Mouse (Mus musculus) heart, adult 2 months (tissue): ENCODE data around the gene Crybb1. TPM values are rescaled to one million over a fixed set of nuclear protein-coding genes. Genes with fewer than 3 reads are reported as not detected.

Source experiments
- DNase-seq, 2 experiments: peaks; one replicate each; pipeline ENCODE4 v3.0.0; 2021
- H3K27ac ChIP-seq: fragments of 200-600 bp; 2 replicates; pipeline ENCODE4 v1.8.1; 2022
- H3K27me3 ChIP-seq: fragments of 200-500 bp; 2 replicates; pipeline ENCODE4 v1.6.1; 2012; ENCODE audit warnings: mild to moderate bottlenecking, low read length, inconsistent platforms, mixed read lengths; ENCODE audit not compliant: control insufficient read depth, insufficient read depth
- H3K36me3 ChIP-seq: fragments of 200-500 bp; 2 replicates; pipeline ENCODE4 v1.6.1; 2012; ENCODE audit warnings: low read length, inconsistent platforms; ENCODE audit not compliant: control insufficient read depth, insufficient read depth
- H3K4me1 ChIP-seq: fragments of 200-500 bp; 2 replicates; pipeline ENCODE4 v1.6.1; 2011; ENCODE audit warnings: low read length; ENCODE audit not compliant: control insufficient read depth, insufficient read depth
- H3K4me3 ChIP-seq: fragments of 200-600 bp; 2 replicates; pipeline ENCODE4 v1.8.1; 2022
- H3K79me2 ChIP-seq: fragments of 200-500 bp; replicated peaks from 2 replicates; pipeline ENCODE4 v1.6.1; 2012; ENCODE audit warnings: mild to moderate bottlenecking, inconsistent platforms, low read length, moderate library complexity, mixed read lengths; ENCODE audit not compliant: control insufficient read depth, insufficient read depth
- H3K9ac ChIP-seq: fragments of 200-500 bp; 2 replicates; pipeline ENCODE4 v1.6.1; 2012; ENCODE audit warnings: low read depth, mild to moderate bottlenecking, control low read depth, inconsistent platforms, low read length, mixed read lengths
- CTCF ChIP-seq: fragments of 200-600 bp; IDR thresholded peaks from 2 replicates; pipeline ENCODE4 v1.8.1; 2022; ENCODE audit warnings: antibody characterized with exemption, mild to moderate bottlenecking, moderate library complexity
- EP300 ChIP-seq: fragments of 200-500 bp; IDR thresholded peaks from 2 replicates; pipeline ENCODE4 v1.6.1; 2011; ENCODE audit warnings: low read depth, low read length, control low read depth; ENCODE audit not compliant: insufficient read depth
- POLR2A ChIP-seq: fragments of 200-500 bp; IDR thresholded peaks from 2 replicates; pipeline ENCODE4 v1.6.1; 2011; ENCODE audit warnings: mild to moderate bottlenecking, low read depth, low read length, control low read depth; ENCODE audit not compliant: insufficient read depth
- WGBS: fragments of 180-500 bp; shearing (Covaris S2); methylation state at CpG from one replicate; pipeline ENCODE4 v1.1.7; 2018; 5-methylcytosine and 5-hydroxymethylcytosine counted together
- intact Hi-C: fragments of 180-260 bp; cut with DNase I; formaldehyde crosslinking; loops from one replicate; pipeline ENCODE4 v1.15.1; 2025
- polyA plus RNA-seq: library from polyadenylated mRNA; depleted of rRNA; stranded (reverse); fragments of >200 nt; gene quantifications from 2 replicates; pipeline ENCODE4 v1.2.3, GENCODE M21; 2012
- total RNA-seq, 2 experiments: library from RNA; stranded (reverse); gene quantifications; 2 replicates each; pipeline ENCODE4 v1.2.3; 2021

The Crybb1 gene
- total and polyA plus RNA-seq, 3 experiments = 1.5 to 3.3 (median 2.3) TPM

DNA sequence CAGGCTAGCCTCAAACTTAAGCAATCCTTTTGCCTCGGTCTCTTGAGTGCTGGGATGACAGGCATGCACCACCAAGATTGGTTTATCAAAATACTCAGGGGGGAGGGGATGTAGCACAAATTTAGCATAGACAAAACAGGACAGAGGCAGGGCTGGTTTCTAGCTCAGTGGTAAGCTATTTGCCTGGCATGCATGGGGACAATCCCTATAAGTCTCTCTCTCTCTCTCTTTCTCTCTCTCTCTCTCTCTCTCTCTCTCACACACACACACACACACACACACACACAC, 11.4 kb upstream of the Crybb1 start:
- no peaks in the 10 kb centered on the region for H3K27me3 ChIP-seq
- no peaks in the 10 kb centered on the region for H3K36me3 ChIP-seq
- H3K4me1 ChIP-seq = no peaks in the 10 kb centered on the region
- H3K79me2 ChIP-seq = no peaks in the 10 kb centered on the region
- no peak overlapping the region for H3K9ac ChIP-seq
- no peak for TF ChIP-seq EP300
- TF ChIP-seq POLR2A = no peak
- no peak for TF ChIP-seq CTCF
- WGBS = 42% methylated on average over 1 of the region's 1 CpGs
- H3K27ac ChIP-seq = no peak overlapping the region
- H3K4me3 ChIP-seq = no peak overlapping the region
- DNase-seq = no peak
- intact Hi-C loops = no loop called here

- Histone ChIP-seq H3K4me1 (peaks cover 6% of the 10 kb centered on the region; the same call in 1 of the 2 replicates), H3K27me3 (no peaks in the 10 kb centered on the region), H3K9ac (no peak overlapping the region), H3K27ac (no peak overlapping the region), H3K36me3 (no peaks in the 10 kb centered on the region), H3K79me2 (no peaks in the 10 kb centered on the region), H3K4me3 (no peak overlapping the region)
- no peak for DNase-seq
- 65% methylated on average over 8 of the region's 8 CpGs for WGBS
- intact Hi-C loops = no loop called here
- no peak for TF ChIP-seq CTCF
- no peak for TF ChIP-seq POLR2A
Measured at GRCm38 (mm10) chr5:112244890-112245615, 10.6 kb upstream of the Crybb1 start.

DNA sequence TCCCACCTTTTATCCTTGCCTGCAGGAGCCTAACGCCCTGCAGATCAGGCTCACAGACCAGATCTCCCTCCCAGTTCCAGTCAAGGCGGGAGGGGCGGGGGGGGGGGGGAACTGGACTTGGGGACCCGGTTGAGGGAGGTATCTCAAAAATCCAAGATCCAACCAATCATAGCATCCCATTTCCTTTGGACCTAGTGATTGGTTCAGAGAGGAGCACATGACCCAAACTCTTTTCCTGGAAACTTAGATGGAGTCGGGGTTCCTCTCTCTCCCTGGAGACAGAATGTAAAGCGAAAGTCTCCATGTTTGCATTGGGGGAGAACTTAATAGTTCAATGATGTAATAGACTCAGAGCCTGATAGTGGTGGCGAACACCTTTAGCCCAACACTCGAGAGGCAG, 8.2 kb upstream of the Crybb1 start:
- TF ChIP-seq EP300 = no peak
- TF ChIP-seq CTCF = no peak
- TF ChIP-seq POLR2A = no peak
- no peak for DNase-seq
- no peak overlapping the region for H3K27ac ChIP-seq
- no peaks in the 10 kb centered on the region for H3K79me2 ChIP-seq
- 59% methylated on average over 8 of the region's 8 CpGs for WGBS
- no peaks in the 10 kb centered on the region for H3K36me3 ChIP-seq
- intact Hi-C loops = no loop called here
- H3K27me3 ChIP-seq = no peaks in the 10 kb centered on the region
- no peak overlapping the region for H3K9ac ChIP-seq
- peaks cover 16% of the 10 kb centered on the region for H3K4me1 ChIP-seq
- H3K4me3 ChIP-seq = no peak overlapping the region

- TF ChIP-seq POLR2A (no peak), CTCF (no peak), EP300 (no peak)
- WGBS = 90% methylated on average over 11 of the region's 11 CpGs
- Histone ChIP-seq H3K27me3 (no peaks in the 10 kb centered on the region), H3K27ac (no peak overlapping the region), H3K79me2 (no peaks in the 10 kb centered on the region), H3K36me3 (no peaks in the 10 kb centered on the region), H3K9ac (no peak overlapping the region), H3K4me1 (peaks cover 27% of the 10 kb centered on the region), H3K4me3 (no peak overlapping the region)
- DNase-seq = no peak
- intact Hi-C loops = no loop called here
Measured at GRCm38 (mm10) chr5:112249106-112249505, 6.5 kb upstream of the Crybb1 start.

DNA sequence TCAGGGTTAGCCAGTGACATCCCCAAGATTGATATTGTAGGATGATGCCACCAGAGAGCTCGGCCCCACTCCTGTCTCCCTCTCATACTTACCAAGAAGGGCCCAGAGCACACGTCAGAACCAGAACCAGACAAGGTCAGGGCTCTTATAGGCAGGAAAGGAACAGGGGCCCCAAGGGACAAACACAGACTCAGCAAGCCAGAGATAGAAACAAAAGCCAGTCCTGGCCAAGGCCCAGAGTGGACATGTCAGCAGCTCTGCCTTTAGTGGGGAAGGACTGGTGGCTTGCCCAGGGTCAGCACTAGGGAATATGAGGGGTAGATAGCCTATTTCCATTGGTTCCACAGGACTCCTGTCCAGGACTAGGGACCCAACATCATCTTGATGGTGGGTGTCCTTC, 3.2 kb upstream of the Crybb1 start, which contains the start of gene Cryba4:
TSS of gene Cryba4 (minus strand) at position 119 of the 400 bp plus-strand sequence.
- TF ChIP-seq CTCF (no peak), POLR2A (0 out of 2 replicates have a peak, but pooled peaks have one; percentile 7)
- Histone ChIP-seq H3K9ac (no peak within 1 kb of the TSS), H3K36me3 (no peaks in the 10 kb centered on the region)

DNA sequence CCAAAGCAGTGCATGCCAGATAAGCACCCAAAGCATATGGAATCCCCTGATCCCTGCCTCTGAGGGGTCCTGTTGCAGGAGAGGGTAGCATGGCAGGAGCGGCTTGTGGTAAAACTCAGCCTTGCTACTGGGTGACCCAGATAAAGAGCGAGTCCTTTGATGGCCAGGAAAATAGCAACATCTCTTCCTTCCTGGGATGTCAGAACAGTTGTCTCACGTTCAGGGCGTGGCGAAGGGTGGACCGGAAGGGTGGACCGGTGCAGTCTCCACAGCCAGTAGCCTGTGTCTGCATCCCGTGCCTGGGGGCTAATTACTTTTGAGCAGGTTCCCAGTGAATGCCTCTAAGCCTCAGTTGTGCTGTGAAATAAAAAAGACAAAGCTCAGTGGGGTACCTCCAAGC, 2.4 kb upstream of the Crybb1 start:
- H3K36me3 ChIP-seq = no peaks in the 10 kb centered on the region
- no peak overlapping the region for H3K9ac ChIP-seq
- 26% methylated on average over 8 of the region's 8 CpGs for WGBS
- H3K4me1 ChIP-seq = peaks cover 38% of the 10 kb centered on the region
- H3K27ac ChIP-seq = peak overlapping the region; percentile 7; the same call in 1 of the 2 replicates
- no peak overlapping the region for H3K4me3 ChIP-seq
- intact Hi-C loops = no loop called here
- H3K79me2 ChIP-seq = no peaks in the 10 kb centered on the region
- TF ChIP-seq EP300 = no peak
- TF ChIP-seq CTCF = no peak
- no peak for TF ChIP-seq POLR2A
- no peaks in the 10 kb centered on the region for H3K27me3 ChIP-seq
- DNase-seq = peak in 1 of 2 experiments; percentile 60

More for the DNA sequence above, 3.2 kb upstream of the Crybb1 start, which contains the start of gene Cryba4:
- peaks cover 38% of the 10 kb centered on the region for H3K4me1 ChIP-seq
- 2% methylated on average over 2 of the region's 2 CpGs for WGBS
- H3K79me2 ChIP-seq = no peaks in the 10 kb centered on the region
- intact Hi-C loops = no loop called here
- H3K4me3 ChIP-seq = no peak within 1 kb of the TSS
- H3K27me3 ChIP-seq = no peaks in the 10 kb centered on the region
- peak within 1 kb of the TSS; percentile 69 for H3K27ac ChIP-seq
- peak; percentile 59 to 76 for DNase-seq
